ENCODE assay signal across 14 mouse cellular contexts in the genomic region with DNA sequence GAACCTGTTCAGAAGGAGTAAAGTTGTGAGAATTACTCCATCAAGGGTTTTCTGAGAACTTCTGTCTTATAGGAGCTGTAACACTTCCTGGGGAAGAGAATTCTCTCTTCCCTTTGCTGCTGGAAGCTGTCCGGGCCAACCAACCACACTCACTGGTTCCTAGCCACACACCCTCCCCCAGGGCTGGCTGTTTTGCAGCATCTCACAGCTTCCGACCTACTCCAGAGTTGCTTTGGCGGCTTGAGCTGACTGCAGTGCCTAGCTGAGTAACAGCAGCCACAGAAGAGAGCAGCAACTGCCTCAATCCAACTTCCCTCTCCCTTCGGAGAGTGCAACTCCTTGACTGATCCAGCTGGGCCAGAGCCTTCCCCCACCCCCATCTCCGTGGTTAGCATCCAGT.
DNase-seq lines count a peak whose midpoint lies in the region; ATAC-seq and TF ChIP-seq lines count a peak whose summit lies in the region.
"Had no signal": no experiment of that assay in that cellular context is flagged by ENCODE, and none has a peak within 500 bp of the region (broad histone marks: within the 10 kb centered on the region; RNA-seq: fewer than 3 reads in every experiment).

No protein-coding gene starts in this region.

- no peaks in the 10 kb centered on the region for H3K27me3 ChIP-seq in thymus, adult 2 months (ENCODE audit: control insufficient read depth, insufficient read depth, low read length)
- H3K27me3 ChIP-seq: embryonic facial prominence, embryonic 12.5 days; liver, embryonic 15.5 days had no signal

- TF ChIP-seq CTCF in thymus, adult 2 months (IDR thresholded peaks at IDR 0.05; ENCODE audit: borderline replicate concordance, control insufficient read depth, extremely low read depth, insufficient read depth, low read length, poor library complexity) = no peak

- H3K27ac ChIP-seq in thymus, adult 2 months (ENCODE audit: control insufficient read depth, insufficient read depth, low read length) = no peak overlapping the region
- H3K27ac ChIP-seq: embryonic facial prominence, embryonic 12.5 days; hindbrain, embryonic 10.5 days; liver, embryonic 15.5 days had no signal

- ATAC-seq in frontal cortex, adult (ENCODE audit: low TSS enrichment) = peak; percentile 50; the same call in 1 of the 2 replicates
- no peak for ATAC-seq in monocyte, adult 5-6 weeks (replicated peaks; ENCODE audit: insufficient number of reproducible peaks, low FRiP score, low TSS enrichment, poor library complexity, severe bottlenecking)
- ATAC-seq: intestine, embryonic 16.5 days had no signal

- WGBS in thymus, adult 2 months = 24% methylated on average over 5 of the region's 5 CpGs

- TF ChIP-seq POLR2A in thymus, adult 2 months (IDR thresholded peaks at IDR 0.05; ENCODE audit: control insufficient read depth, extremely low read depth, insufficient read depth, low read length, poor library complexity) = no peak

- H3K36me3 ChIP-seq in thymus, adult 2 months (ENCODE audit: control insufficient read depth, insufficient read depth, low read length) = no peaks in the 10 kb centered on the region
- H3K36me3 ChIP-seq: embryonic facial prominence, embryonic 12.5 days; hindbrain, embryonic 10.5 days; liver, embryonic 15.5 days had no signal

- DNase-seq in frontal cortex, postnatal 10 days (ENCODE audit: low spot score in 2 of 2) = no peak
- DNase-seq in layer of hippocampus, adult 11-12 months (ENCODE audit: low spot score) = peak; percentile 5
- DNase-seq in layer of hippocampus, adult 9-11 months = no peak
- DNase-seq in thymus, adult 2 months = peak; percentile 19
- no peak for DNase-seq in thymus, adult 18-20 months
- peak; percentile 46 for DNase-seq in thymus, postnatal 4 days
- DNase-seq: cerebellum, adult 9-10 months; heart, adult 18-20 months had no signal

- no peak overlapping the region for H3K4me3 ChIP-seq in thymus, adult 2 months (ENCODE audit: control insufficient read depth, insufficient read depth, low read length)
- H3K4me3 ChIP-seq: embryonic facial prominence, embryonic 12.5 days; hindbrain, embryonic 10.5 days; liver, embryonic 15.5 days had no signal

- peaks cover 4% of the 10 kb centered on the region; the same call in 1 of the 2 replicates for H3K4me1 ChIP-seq in thymus, adult 2 months (replicated peaks; ENCODE audit: control insufficient read depth, insufficient read depth, low read length)

Comparison
In these comparisons a context has a peak if more than half of its experiments do, and no peak if none do; other contexts are left out.
1. DNase-seq: peak in layer of hippocampus, adult 11-12 months (single experiment), thymus, adult 2 months (single experiment) and thymus, postnatal 4 days (single experiment); none in frontal cortex, postnatal 10 days (0 of 2), layer of hippocampus, adult 9-11 months (single experiment) and thymus, adult 18-20 months (0 of 2).